Mouse (Mus musculus) testis, adult 2 months (tissue): Measurements from ENCODE around the gene Aldh3a2.

Experiments used
- CTCF ChIP-seq: fragments of 200-500 bp; IDR thresholded peaks from 2 replicates; pipeline ENCODE4 v1.5.1; 2012; ENCODE audit warnings: low read depth, mild to moderate bottlenecking, inconsistent platforms, low read length, moderate library complexity; ENCODE audit not compliant: control insufficient read depth, insufficient read depth, insufficient replicate concordance
- POLR2A ChIP-seq: fragments of 200-500 bp; IDR thresholded peaks from 2 replicates; pipeline ENCODE4 v1.6.1; 2012; ENCODE audit warnings: low read depth, mild to moderate bottlenecking, inconsistent platforms, low read length, moderate library complexity; ENCODE audit not compliant: control insufficient read depth

- TF ChIP-seq POLR2A = no peak
- TF ChIP-seq CTCF = no peak
Measured at GRCm38 (mm10) chr11:61296556-61296955, 29.3 kb upstream of the Aldh3a2 start.
